Mouse (Mus musculus): Measurements from ENCODE around the gene Ankmy1. TPM values are rescaled to one million over a fixed set of nuclear protein-coding genes. Genes with fewer than 3 reads are reported as not detected.

The Ankmy1 gene
- total RNA-seq (2023; ENCODE audit: inconsistent age): 0.48 to 0.72 TPM (median 0.54 TPM) in 4 replicates

DNA sequence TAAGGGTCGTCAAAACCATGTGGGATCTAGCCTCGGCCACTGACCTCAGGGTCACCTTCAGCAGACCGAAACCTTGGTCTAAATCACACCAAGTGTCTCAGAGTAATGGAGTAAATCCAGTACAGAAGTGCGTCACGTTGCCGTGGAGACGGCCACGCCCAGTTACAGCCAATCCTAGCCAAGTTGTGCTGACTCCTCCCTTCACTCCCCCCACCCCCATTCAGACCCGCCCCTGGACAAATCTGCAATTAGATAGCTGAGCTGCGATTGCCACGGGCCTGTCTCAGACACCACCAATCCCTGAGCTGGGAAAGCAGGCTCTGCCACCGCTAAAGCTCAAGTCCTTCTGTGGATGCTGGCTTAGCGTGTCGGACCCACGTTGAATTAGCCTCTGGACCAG lies at the start of gene Ankmy1:
TSS of gene Ankmy1 (minus strand) at position 121 of the 400 bp plus-strand sequence.

GRCm38 (mm10) chr1:92950607-92951006 lies 47.9 kb upstream of the Ankmy1 start, which contains the start of gene Gpr35:
Gene Gpr35 (plus strand): TSS chr1:92950865.

GRCm38 (mm10) chr1:92934182-92934827 lies 31.6 kb upstream of the Ankmy1 start, which contains the start of gene Capn10:
Gene Capn10 (plus strand): TSS chr1:92934376.

GRCm38 (mm10) chr1:92910239-92910885 lies 7.7 kb upstream of the Ankmy1 start, which contains the start of gene Rnpepl1:
Gene Rnpepl1 (plus strand): TSS chr1:92910783.

GRCm38 (mm10) chr1:92906779-92907631 lies 4.3 kb upstream of the Ankmy1 start, which contains the start of gene Dusp28:
Gene Dusp28 (plus strand): TSS chr1:92906981.

DNA sequence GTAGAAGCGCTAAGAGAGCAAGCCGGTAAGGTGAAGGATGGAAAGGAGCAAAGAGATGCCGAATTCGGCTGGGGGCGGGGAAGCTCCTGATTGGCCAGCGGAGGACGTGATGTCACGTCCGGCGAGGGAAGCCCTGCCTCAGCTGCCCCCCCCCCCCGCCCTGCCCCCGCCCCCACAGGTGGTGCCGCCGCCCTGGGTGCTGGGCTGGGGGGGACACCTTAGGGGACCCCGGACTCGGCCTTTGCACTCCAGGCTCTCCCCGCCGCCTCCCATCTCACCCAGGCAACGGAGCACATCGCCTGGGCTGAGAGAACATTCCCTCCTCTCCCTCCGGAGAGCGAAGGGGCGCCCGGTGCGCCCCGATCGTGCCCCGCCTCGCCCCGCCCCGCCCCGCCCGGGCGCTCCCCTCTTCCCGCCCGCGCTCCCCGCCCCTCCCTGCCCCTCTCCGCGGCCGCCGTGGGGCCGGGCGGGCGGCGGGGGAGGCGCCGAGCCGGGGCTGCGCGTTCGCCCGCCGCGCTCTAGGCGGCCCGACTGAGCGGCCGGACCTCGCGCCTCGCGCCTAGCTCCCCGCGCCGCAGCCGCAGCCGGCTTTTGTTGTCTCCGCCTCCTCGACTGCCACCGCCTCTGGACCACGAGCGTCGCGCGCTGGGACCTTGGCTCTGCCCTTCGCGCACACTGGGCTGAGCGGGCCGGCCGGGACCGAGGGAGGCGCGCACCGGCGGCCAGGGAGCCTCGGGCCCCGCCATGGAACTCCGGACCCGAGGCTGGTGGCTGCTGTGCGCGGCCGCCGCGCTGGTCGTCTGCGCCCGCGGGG lies 71.3 kb downstream of the Ankmy1 start, which contains the start of gene Gpc1:
TSS of gene Gpc1 (plus strand) at position 458 of the 814 bp plus-strand sequence.

Other genes starting within 250 kb of the Ankmy1 start
- 0.22 to 0.38 TPM (median 0.30 TPM) in 4 replicates for gene Gpc1, start 71.3 kb downstream of the Ankmy1 start, total RNA-seq (2023; ENCODE audit: inconsistent age)
- 4.0 to 6.3 TPM (median 4.8 TPM) in 4 replicates for gene Dusp28, start 4.1 kb upstream of the Ankmy1 start, total RNA-seq (2023; ENCODE audit: inconsistent age)
- gene Rnpepl1, start 7.9 kb upstream of the Ankmy1 start, total RNA-seq (2023; ENCODE audit: inconsistent age): 97.6 to 107 TPM (median 98.9 TPM) in 4 replicates
- 21.5 to 32.8 TPM (median 22.9 TPM) in 4 replicates for gene Capn10, start 31.5 kb upstream of the Ankmy1 start, total RNA-seq (2023; ENCODE audit: inconsistent age)
- gene Gpr35, start 48.0 kb upstream of the Ankmy1 start, total RNA-seq (2023; ENCODE audit: inconsistent age): 0.39 to 3.2 TPM (median 1.6 TPM) in 4 replicates
- not detected in 4 replicates for gene Aqp12, start 103.4 kb upstream of the Ankmy1 start, total RNA-seq (2023; ENCODE audit: inconsistent age)
- 0.06 TPM in 1 of 4 replicates, not detected in the others for gene Kif1a, start 199.0 kb upstream of the Ankmy1 start, total RNA-seq (2023; ENCODE audit: inconsistent age)
- gene Agxt, start 232.3 kb upstream of the Ankmy1 start, total RNA-seq (2023; ENCODE audit: inconsistent age): not detected in 4 replicates

All from B cell, adult (primary cell).